Mouse (Mus musculus) embryo, embryonic 10.5 days (tissue): ENCODE results near the gene Spag4.

ENCODE experiments used
- DNase-seq: peaks from one replicate; pipeline ENCODE4 v3.0.0-alpha.2; 2015; ENCODE audit warnings: low spot score

Spag4 gene

DNA sequence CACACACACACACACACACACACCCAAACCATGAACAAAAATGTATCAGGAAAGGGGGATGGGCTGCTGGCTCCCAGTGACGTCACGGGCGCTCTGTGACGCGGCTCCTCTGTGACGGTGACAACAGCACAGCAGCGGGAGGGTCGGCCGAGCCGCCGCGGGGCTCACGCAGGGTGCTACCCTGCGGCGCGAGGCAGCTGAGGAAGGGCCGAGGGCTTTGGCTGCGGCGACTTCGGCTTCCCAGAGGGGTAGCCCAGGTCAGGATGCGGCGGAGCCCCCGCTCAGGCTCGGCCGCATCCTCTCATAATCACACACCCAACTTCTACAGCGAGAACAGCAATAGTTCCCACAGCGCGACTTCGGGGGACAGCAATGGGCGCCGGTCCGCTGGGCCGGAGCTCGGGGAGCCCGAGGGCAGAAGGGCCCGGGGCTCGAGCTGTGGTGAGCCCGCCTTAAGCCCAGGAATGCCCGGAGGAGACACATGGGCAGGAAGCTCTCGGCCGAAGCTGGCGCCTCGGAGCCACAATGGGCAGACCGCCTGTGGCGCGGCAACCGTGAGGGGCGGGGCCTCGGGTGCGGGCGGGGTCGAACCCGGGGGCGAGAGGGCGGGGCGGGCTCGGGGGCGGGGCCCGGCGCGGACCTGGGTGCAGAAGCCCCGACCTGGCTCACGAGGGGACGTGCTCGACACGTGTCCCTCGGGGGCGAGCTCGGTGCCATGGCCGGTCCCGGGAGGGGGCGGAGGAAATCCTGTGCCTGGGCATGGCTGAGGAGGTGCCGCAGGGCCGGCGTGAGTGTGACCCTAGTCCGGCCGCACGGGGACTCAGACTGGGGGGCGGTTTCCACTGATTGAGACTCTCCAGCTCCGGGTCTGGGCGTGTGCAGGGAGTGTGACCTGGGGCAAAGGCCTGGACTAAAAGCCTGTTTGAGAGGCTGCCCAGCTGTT is at the start of gene Spag4:
Spag4 (plus strand) TSS at position 77 of the 943 bp plus-strand sequence.
- peak; percentile 81 for DNase-seq

DNA sequence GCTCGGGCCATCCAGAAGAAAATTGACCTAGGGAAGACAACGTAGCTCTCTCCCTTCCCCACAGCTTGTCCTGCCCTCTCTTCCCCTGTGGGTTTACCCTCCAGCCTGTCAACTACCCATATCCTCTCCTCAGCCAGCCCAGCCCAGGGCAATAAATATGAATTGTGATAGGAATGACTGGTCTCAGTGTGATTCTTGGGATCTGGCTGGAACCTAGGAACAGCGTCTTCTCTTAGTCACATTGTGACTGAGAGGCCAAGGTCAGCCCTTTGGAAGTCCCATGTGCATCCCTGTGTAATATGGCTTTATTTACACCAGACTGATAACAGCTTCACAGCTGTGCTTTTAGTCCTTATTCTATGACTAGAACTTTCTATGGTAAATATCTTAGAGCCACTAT is 46.9 kb upstream of the Spag4 start:
- DNase-seq = no peak

DNA sequence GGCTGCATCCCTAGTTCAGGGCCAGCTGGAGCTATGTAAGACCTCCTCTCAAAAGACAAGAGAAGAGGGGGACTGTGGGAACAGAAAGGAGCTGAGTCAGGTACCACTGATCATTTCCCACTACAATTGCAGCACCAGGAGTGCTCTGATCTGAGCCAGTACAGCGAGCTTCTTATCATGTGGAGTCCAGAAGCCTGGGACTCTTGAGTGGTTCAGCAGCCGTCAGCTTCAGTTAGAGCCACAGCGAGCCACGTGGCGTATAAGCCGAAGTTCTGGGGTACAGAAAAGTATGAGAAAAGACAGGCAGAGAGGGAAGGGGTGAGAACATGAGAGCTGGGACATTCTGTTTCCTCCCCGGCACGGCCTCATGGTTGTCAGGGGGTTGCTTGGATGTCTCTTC is 43.8 kb upstream of the Spag4 start:
- DNase-seq = no peak

DNA sequence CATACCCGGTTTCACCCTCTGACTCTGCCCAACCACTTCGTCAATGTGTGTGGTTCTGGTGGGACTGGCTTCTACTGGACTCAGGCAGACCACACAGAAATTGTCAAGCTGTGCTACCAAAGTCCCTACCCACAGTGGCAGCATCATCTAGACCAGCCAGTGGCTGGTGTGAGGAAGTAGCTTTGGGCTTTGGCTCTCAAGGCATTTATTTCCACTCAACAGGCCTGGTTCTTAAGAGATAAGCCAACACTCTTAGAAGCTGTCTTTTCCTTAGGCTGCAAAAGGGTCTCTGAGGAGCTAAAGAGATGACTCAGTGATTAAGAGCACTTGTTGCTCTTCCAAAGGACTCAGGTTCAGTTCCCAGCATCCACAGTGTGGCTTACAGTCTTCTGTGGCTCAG is 43.2 kb upstream of the Spag4 start:
- no peak for DNase-seq

DNA sequence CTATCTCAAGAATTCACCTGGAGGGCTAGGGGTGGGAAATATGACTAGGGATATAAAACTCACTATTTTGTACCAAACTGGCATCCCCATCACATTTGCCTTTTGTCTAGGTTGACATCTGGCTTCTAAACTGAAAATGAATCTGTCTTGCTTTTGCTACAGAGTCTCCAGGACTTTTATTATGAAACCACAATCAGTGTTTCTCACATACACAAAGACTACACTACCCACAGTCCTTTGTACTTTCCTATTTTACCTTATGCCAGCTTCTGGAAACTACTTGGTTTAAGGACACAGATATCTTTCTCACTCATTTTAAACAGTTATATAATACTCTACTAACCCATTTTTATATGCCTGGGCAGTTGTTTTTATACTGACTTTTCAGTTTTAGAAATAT is 39.5 kb upstream of the Spag4 start:
- DNase-seq = no peak

DNA sequence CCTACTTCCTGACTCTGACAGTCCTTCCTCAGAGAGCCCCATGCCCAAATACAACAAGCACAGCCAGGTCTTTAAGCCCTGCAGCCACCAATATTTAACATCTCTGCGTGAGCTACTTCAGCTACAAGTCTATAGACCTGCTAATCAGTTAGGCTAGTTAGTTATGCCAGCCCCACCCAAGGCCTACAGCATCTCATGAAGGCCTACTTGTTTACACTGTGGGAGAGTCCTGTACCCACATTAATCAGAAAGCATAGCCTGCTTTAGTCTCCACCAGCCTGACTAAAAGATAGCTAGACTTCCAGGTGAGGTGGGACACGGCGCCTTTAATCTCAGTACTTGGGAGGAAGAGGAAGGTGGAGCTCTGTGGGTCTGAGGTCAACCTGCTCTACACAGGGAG is 25.6 kb upstream of the Spag4 start:
- DNase-seq = no peak

DNA sequence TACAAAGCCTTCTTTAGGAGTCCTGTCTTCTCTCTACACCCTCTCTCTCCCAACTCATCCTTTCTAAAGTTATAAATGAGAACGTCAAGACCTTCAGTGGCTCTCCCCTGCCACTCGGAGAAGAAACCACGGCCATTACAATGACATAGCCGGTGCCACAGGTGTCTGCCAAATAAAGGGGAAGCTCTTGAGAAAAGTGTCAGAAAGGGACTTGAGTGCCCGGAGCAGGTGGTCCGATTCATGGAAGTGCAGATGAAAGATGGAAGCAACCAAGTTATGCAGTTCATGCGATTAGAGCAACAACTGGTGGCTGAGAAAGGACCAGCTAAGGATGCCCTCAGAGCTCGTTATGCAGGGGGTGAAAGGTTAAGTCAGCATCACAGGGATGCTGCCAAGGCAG is 22.1 kb upstream of the Spag4 start:
- no peak for DNase-seq

DNA sequence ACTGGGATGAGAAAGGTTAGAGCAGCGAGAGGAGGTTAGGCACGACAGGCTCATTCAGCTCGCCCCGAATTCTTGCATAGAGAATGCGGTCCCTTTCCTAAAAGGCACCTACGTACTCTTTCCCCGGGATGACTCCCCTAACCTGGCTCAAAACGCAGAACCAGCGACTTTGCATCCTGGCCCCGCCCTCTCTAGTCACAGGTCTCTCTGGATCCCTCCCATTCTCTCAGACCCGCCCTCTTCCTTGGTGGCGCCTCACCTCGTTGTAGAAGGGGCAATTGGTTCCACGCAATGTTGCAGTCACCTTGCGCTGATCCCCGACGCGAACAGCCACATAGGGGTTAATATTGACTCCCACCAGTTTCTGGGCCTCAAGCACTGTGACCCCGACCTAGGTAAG is 17.0 kb upstream of the Spag4 start:
- peak; percentile 49 for DNase-seq

DNA sequence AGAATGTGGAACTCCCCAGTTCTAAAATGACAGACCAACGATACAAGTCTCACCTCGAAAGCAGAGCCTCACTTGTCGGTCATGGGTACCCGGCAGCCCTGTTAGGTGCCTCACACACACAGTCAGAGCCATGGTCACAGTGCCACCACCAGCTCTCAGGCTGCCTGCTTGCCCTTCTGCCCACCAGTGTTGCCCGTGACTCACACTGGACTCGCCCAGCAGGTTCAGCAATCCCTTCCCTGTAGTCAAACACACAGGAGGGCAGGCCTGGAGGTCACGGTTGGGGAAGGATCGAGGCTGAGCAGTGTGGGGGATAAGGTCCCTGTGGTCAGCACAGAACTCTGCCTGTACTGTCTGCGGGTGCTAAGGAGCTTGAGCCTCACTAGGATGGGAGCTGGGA is 12.2 kb upstream of the Spag4 start, which contains the start of gene Fer1l4:
Fer1l4 (minus strand) TSS at position 132 of the 400 bp plus-strand sequence.
- no peak for DNase-seq

DNA sequence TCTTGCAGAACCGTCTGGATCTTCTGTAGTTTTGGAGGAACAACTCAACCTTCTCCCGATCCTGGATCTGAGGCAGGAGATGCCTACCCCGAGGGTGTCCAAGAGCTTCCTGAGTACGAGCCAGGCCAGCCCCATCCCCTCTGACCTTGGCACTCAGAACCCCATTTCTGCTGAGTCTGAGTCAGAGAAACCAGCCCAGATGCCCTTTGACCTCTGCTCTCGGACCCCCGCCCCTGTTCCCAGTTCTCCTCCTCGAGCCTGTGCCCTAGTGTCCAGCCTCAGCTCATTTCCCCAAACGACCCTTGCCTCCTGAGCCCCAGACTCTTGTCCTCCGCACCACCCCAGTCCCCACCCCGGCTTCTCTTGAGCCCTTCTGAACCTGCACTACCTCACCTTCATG is 1.2 kb downstream of the Spag4 start:
- no peak for DNase-seq

DNA sequence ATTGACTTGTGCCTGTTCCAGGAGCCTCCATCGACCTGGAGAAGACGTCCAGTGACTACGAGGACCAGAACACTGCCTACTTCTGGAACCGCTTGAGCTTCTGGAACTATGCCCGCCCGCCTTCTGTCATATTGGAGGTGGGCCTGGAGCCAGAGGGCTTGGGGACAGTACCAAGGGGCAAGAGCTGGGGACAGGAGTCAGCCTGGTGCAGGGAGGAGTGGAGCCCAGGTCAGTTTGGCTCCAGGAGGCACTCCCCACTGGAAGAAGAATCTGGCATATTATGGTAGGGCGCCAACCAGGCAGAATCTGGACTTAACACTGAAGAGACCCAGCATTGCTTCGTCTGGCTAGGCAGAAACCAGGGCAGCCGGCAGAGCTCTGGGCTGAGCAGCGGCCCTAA is 2.9 kb downstream of the Spag4 start:
- DNase-seq = no peak

DNA sequence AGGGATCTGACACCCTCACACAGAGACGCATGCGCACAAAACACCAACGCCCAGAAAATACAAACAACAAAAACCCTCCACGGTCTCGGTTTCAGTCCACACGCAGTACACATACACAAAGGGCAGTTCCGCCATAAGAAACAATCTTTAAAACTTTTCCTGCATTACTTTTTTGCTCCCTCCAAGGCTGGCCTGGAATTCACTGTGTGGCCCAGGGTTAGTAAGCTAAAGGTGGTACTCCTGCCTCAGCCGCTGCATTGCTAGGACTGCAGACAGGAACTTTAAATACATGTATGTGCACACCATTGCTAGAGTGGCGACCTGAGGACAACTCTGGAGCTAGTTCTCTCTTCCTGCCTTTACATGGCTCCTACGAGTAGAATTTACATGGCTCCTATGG is 6.3 kb downstream of the Spag4 start:
- DNase-seq = no peak

DNA sequence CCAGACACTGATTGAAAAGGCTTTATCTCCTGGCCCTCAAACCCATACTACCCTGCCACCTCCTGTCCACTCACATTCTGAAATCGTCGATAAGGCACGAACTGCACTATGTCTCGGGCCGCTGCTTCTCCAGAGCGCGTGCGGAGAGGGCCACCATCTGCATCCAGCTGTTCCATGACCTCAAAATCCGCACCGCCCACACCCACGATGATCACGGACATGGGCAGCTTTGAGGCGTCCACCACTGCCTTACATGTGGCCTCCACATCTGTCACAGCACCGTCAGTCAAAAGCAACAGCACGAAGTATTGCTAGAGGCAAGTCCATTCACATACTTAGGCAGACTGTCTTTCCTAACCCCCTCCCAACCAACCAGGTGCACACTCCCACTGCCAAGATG is 8.8 kb downstream of the Spag4 start:
- DNase-seq = no peak

DNA sequence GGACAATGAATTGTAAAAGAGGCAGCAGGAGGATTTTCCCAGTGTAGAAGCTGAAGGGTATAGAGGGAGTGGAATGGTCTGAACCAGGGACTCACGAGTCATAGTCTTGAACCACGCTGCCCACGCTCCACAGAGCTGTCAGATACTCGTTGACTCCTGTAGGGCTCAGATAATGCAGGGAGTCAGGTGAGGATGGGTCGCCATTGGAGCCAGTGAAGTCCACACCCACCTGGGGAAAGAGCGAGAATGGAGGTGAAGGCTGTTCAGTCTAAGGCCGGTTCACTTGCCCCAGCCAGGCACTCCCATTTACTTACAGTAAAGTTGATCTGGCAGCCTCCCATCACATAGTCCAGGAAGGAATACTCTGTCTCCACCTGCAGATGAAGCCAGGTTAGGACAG is 12.5 kb downstream of the Spag4 start:
- DNase-seq = no peak

DNA sequence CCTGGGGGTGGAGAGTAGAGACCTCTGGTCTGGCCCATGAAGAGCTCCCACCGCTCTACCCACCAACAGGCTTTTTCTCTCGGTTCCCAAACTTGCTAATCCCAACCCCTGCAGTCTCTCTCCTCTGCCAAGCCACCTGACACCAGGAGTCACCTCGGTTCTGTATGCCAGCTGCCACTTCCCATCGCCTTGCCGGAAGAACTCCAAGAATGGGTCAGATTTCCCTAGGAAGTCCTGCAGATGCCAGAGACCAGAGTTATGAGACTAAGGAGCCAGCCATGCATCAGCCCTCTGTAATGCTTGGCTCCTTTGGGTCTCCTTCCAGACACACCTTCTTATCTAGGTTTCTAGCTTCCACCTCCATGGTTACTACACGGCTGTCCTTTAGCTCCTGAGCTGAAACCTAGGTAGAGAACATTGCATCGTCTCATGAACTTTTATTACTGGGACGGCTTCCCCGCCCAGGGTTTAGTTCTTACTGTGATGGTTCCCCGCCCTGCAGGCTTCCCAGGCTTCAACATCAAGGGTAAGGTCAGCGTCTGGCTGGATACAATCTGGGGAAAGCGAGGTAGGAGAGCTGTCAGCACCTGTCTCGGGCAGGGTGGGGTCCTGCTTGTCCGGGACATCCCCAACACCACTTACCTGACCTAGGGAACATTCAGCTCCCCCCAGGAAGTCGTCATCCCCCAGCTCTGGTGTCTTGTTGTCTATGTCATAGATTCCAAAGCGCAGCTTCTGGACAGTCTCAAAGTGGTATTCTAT is 13.6 kb downstream of the Spag4 start:
- DNase-seq = no peak

DNA sequence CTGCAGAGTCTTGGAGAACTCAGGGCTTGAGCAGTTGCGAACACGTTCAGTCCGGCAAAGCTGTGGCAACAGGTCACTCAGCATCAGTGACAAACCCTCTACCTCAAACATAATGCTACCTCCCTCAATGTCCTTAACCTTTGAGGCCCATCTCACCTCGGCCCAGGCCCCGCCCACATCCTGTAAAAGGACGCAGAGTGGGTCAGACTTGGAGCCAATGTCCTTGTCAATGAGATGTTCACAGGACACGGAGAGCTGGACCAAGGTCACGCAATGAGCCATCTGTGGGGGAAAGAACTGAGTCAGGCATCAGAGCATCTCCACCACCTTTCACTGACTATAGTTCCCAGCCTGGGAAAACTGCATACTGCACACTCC is 14.2 kb downstream of the Spag4 start:
- no peak for DNase-seq

DNA sequence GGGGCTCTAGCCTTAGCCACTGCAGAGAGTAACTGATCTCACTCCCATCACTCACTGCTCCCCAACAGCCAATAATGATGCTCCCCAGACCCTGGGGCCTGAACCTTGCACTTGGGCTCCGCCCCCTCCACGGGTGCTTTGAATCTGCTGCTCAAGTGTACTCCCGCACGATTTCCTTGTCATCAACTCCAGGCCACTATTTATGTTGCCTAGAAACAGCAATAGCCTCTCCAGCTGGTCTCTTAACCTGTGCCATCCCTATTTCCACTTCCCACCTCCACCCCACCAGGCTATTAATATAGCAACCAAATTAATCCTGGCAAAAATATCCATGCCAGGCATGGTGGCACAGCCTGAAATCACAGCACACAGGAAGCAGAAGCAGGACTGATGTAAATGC is 14.7 kb downstream of the Spag4 start:
- DNase-seq = no peak

DNA sequence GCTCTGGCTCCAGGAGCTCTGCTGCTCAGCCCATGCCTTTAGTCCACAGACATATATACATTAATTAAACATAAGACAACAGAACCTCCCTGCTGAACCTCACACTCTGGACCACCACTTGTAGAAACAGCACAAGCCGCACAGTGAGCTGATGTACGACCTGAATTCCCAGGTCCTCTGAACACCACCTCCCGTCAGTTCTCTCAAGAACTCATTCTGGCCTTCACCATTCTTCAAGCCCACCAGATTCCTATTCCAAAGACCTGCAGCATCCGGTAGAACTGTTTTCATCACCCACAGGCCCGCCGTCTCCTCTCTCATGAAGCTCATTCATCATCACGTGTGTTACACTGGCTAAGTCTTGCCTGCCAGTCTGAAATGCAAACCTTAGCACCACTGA is 15.4 kb downstream of the Spag4 start:
- DNase-seq = no peak

DNA sequence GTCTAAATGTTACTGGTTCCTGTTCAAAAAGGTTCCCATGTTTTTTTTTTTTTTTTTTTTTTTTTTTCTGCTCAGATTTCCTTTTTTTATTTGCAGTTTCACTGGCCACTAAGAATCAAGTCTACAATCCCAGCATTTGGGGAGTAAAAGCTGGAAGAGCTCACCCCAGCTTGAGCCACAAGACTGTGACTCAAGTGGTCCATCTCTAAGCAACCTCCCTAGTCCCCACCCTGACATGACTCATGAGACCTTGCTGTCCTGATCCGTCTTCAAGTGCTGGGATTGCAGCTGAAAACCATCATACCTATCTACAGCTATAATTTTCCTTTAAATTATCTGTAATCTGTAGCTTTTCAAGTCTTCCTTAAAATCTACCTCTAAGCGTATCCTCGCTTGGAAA is 19.6 kb downstream of the Spag4 start:
- no peak for DNase-seq

DNA sequence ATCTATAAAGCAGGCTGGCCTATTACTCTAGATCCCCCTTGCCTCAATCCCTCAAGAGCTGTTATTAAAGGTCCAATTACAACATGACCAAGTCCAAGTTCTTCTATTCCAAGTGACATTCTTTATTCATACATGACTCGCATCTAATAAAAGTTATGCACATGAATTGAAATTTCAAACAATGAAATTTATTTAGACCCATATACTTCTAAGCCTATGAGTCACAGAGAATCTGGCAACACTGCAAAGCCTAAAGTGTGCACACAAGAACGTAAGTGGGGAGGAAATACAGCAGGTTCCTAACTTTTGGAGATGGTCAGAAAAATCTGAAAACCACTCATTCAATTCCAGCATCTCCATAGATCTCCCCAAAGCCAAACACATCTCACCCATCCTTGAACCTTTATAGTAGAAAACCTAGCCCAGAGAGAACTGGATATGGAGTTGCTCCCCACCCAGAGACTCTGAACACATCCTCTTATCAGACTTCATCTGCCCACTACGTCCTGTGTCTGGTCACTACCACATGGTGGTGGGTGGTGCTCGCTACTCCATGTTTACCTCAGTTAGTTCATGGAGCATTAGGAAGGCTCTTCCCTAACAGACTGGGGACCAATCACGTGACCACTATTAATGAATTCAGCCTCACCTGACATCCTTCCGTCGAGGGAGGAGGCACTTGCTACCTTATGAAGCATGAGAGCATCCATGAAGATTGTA is 22.6 kb downstream of the Spag4 start:
- DNase-seq = no peak

DNA sequence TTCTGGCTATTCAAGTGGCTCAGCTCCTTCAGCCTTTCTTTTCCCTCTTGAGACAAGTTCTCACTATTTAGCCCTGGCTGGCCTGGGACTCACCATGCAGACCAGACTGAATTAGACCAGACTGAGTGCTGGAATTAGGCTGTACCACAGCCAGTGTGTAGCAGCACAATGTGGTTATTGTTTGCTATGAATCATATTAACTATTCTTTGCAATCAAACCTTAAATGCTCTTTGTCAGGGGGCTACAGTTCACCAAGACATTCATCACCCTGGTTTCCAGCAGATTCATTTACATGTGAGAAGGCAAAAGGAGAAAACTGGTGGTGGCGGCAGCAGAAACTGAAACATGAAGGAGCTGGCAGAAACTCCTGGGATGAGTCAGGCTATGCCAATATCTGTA is 24.8 kb downstream of the Spag4 start:
- DNase-seq = no peak

DNA sequence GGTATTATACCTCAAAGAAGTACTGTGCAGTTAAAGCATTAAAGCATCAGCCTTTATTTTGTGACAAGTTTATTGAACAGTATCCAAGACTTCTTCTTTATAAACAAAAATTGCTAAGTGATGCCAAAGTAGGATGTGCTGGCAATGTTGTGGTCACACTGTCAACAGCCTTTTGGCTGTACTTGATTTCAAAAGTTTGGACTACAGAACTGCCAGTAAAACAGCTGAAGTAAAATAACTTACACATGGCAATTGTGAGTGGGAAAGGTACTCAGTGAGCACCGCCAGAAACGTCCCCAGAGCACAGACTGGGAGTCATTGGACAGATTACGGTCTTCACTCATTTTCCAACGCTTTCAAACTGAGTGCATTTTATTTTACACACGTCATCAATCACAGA is 27.0 kb downstream of the Spag4 start:
- DNase-seq = no peak
